Mouse (Mus musculus) activated CD4-positive, CD25-positive, alpha-beta regulatory T cell, adult 4 months (primary cell): ENCODE results near the gene Syndig1. TPM values are rescaled to one million over a fixed set of nuclear protein-coding genes. Genes with fewer than 3 reads are reported as not detected.

ENCODE experiments used
- ATAC-seq: one replicate; pipeline ENCODE4 v1.8.0; 2017
- polyA plus RNA-seq, 2 experiments: library from polyadenylated mRNA; unstranded; fragments of 100-300 nt; shearing (Covaris generic); gene quantifications; one replicate each; pipeline ENCODE4 v1.2.1; 2017

Syndig1 gene
- polyA plus RNA-seq, 2 experiments from 2014 or later: 0.32 TPM; not detected in 1

GRCm38 (mm10) chr2:149983107-149983506 is 154.1 kb downstream of the Syndig1 start:
- ATAC-seq: no peak

- no peak for ATAC-seq
Observed at GRCm38 (mm10) chr2:149987610-149988009, 158.6 kb downstream of the Syndig1 start.

- no peak for ATAC-seq
Observed at GRCm38 (mm10) chr2:149991506-149991905, 162.5 kb downstream of the Syndig1 start.

GRCm38 (mm10) chr2:149992921-149993320 is 163.9 kb downstream of the Syndig1 start:
- no peak for ATAC-seq

GRCm38 (mm10) chr2:149996382-149996964 is 167.5 kb downstream of the Syndig1 start:
- ATAC-seq: no peak

- ATAC-seq: no peak
Observed at GRCm38 (mm10) chr2:149997657-149998056, 168.6 kb downstream of the Syndig1 start.

GRCm38 (mm10) chr2:149998373-149999108 is 169.5 kb downstream of the Syndig1 start:
- no peak for ATAC-seq

GRCm38 (mm10) chr2:150000564-150000963 is 171.6 kb downstream of the Syndig1 start:
- ATAC-seq: no peak

GRCm38 (mm10) chr2:150003499-150003898 is 174.5 kb downstream of the Syndig1 start:
- ATAC-seq: no peak

GRCm38 (mm10) chr2:150012787-150013346 is 183.9 kb downstream of the Syndig1 start:
- ATAC-seq: no peak

GRCm38 (mm10) chr2:150013785-150014184 is 184.8 kb downstream of the Syndig1 start:
- ATAC-seq: no peak

GRCm38 (mm10) chr2:150016303-150016702 is 187.3 kb downstream of the Syndig1 start:
- no peak for ATAC-seq

GRCm38 (mm10) chr2:150020706-150021105 is 191.7 kb downstream of the Syndig1 start:
- no peak for ATAC-seq

GRCm38 (mm10) chr2:150023873-150024339 is 194.9 kb downstream of the Syndig1 start:
- no peak for ATAC-seq

- no peak for ATAC-seq
Observed at GRCm38 (mm10) chr2:150043531-150043930, 214.5 kb downstream of the Syndig1 start.

Other genes with a start within 250 kb of the Syndig1 start
- not detected for gene C530025M09Rik, start 2.0 kb downstream of the Syndig1 start, polyA plus RNA-seq